Mouse (Mus musculus) heart, embryonic 10.5 days (tissue): ENCODE measurements around the gene Pitpnc1. TPM values are rescaled to one million over a fixed set of nuclear protein-coding genes. Genes with fewer than 3 reads are reported as not detected.

Source experiments
- DNase-seq: peaks from one replicate; pipeline ENCODE4 v3.0.0-alpha.2; 2017; ENCODE audit warnings: low spot score
- H3K27ac ChIP-seq: fragments of 300-500 bp; sonication (generic); 2 replicates; pipeline ENCODE4 v1.5.1; 2016; ENCODE audit warnings: mild to moderate bottlenecking
- H3K27me3 ChIP-seq: fragments of 300-500 bp; sonication (generic); 2 replicates; pipeline ENCODE4 v1.6.1; 2016; ENCODE audit warnings: mild to moderate bottlenecking; ENCODE audit not compliant: poor library complexity, insufficient read depth, severe bottlenecking
- H3K36me3 ChIP-seq: fragments of 300-500 bp; sonication (generic); 2 replicates; pipeline ENCODE4 v1.6.1; 2016; ENCODE audit warnings: mild to moderate bottlenecking, moderate library complexity
- H3K4me1 ChIP-seq: fragments of 300-500 bp; sonication (generic); 2 replicates; pipeline ENCODE4 v1.6.1; 2016; ENCODE audit warnings: mild to moderate bottlenecking
- H3K4me3 ChIP-seq: fragments of 300-500 bp; sonication (generic); 2 replicates; pipeline ENCODE4 v1.5.1; 2016; ENCODE audit warnings: mild to moderate bottlenecking, moderate library complexity
- H3K9me3 ChIP-seq: fragments of 300-500 bp; sonication (generic); 2 replicates; pipeline ENCODE4 v1.6.1; 2016; ENCODE audit warnings: mild to moderate bottlenecking, moderate library complexity
- WGBS: fragments of 180-500 bp; shearing (Covaris S2); methylation state at CpG from one replicate; pipeline ENCODE4 v1.1.7; 2016; 5-methylcytosine and 5-hydroxymethylcytosine counted together
- polyA plus RNA-seq: library from polyadenylated mRNA; unstranded; fragments of >200 nt; fragmentation: Nextera tagmentation; extraction: Ambion mirVana; gene quantifications from 2 replicates; pipeline ENCODE4 v1.2.1, GENCODE M21; 2016

Pitpnc1 gene
- polyA plus RNA-seq, 1 experiment from 2014 or later = 11.6 TPM

GRCm38 (mm10) chr11:107463251-107463681, 7.2 kb downstream of the Pitpnc1 start:
- no peaks in the 10 kb centered on the region for H3K9me3 ChIP-seq
- 58% methylated on average over 12 of the region's 12 CpGs for WGBS
- H3K27ac ChIP-seq = no peak overlapping the region
- H3K4me1 ChIP-seq = peaks cover 9% of the 10 kb centered on the region
- no peak overlapping the region for H3K4me3 ChIP-seq
- no peak for DNase-seq
- no peaks in the 10 kb centered on the region for H3K36me3 ChIP-seq
- H3K27me3 ChIP-seq = no peaks in the 10 kb centered on the region

GRCm38 (mm10) chr11:107462478-107462877, 8.0 kb downstream of the Pitpnc1 start:
- 92% methylated on average over 3 of the region's 3 CpGs for WGBS

GRCm38 (mm10) chr11:107459828-107460227, 10.7 kb downstream of the Pitpnc1 start:
- Histone ChIP-seq H3K36me3 (0 out of 2 replicates have a peak, but pooled peaks cover 2% of the 10 kb centered on the region), H3K27me3 (no peaks in the 10 kb centered on the region), H3K4me1 (peaks cover 12% of the 10 kb centered on the region), H3K4me3 (no peak overlapping the region), H3K27ac (no peak overlapping the region), H3K9me3 (no peaks in the 10 kb centered on the region)
- WGBS = 86% methylated on average over 7 of the region's 7 CpGs
- DNase-seq = no peak

More at GRCm38 (mm10) chr11:107462478-107462877, 8.0 kb downstream of the Pitpnc1 start:
- Histone ChIP-seq H3K27ac (no peak overlapping the region), H3K27me3 (no peaks in the 10 kb centered on the region), H3K4me1 (peaks cover 7% of the 10 kb centered on the region), H3K4me3 (no peak overlapping the region), H3K9me3 (no peaks in the 10 kb centered on the region), H3K36me3 (no peaks in the 10 kb centered on the region)
- DNase-seq = no peak

- Histone ChIP-seq H3K4me1 (peaks cover 17% of the 10 kb centered on the region), H3K9me3 (no peaks in the 10 kb centered on the region)
- WGBS = 83% methylated on average over 7 of the region's 7 CpGs
Measured at GRCm38 (mm10) chr11:107458986-107459385, 11.5 kb downstream of the Pitpnc1 start.

GRCm38 (mm10) chr11:107458286-107458685, 12.2 kb downstream of the Pitpnc1 start:
- Histone ChIP-seq H3K4me3 (no peak overlapping the region), H3K9me3 (no peaks in the 10 kb centered on the region), H3K4me1 (peaks cover 17% of the 10 kb centered on the region), H3K27me3 (no peaks in the 10 kb centered on the region), H3K36me3 (peaks cover 6% of the 10 kb centered on the region), H3K27ac (no peak overlapping the region)
- DNase-seq = no peak
- WGBS = 65% methylated on average over 12 of the region's 12 CpGs

More at GRCm38 (mm10) chr11:107458986-107459385, 11.5 kb downstream of the Pitpnc1 start:
- Histone ChIP-seq H3K27me3 (no peaks in the 10 kb centered on the region), H3K4me3 (no peak overlapping the region), H3K36me3 (0 out of 2 replicates have a peak, but pooled peaks cover 2% of the 10 kb centered on the region), H3K27ac (no peak overlapping the region)
- DNase-seq = no peak

- no peak overlapping the region for H3K27ac ChIP-seq
- H3K36me3 ChIP-seq = peaks cover 10% of the 10 kb centered on the region
- 92% methylated on average over 3 of the region's 3 CpGs for WGBS
- H3K27me3 ChIP-seq = no peaks in the 10 kb centered on the region
- peaks cover 17% of the 10 kb centered on the region for H3K4me1 ChIP-seq
- no peak overlapping the region for H3K4me3 ChIP-seq
- no peaks in the 10 kb centered on the region for H3K9me3 ChIP-seq
- DNase-seq = no peak
Measured at GRCm38 (mm10) chr11:107457282-107457681, 13.2 kb downstream of the Pitpnc1 start.

GRCm38 (mm10) chr11:107454546-107455462, 15.7 kb downstream of the Pitpnc1 start:
- 52% methylated on average over 19 of the region's 19 CpGs for WGBS
- no peaks in the 10 kb centered on the region for H3K9me3 ChIP-seq
- H3K4me3 ChIP-seq = no peak overlapping the region
- DNase-seq = no peak
- H3K36me3 ChIP-seq = peaks cover 10% of the 10 kb centered on the region
- peaks cover 26% of the 10 kb centered on the region for H3K4me1 ChIP-seq
- no peak overlapping the region for H3K27ac ChIP-seq
- H3K27me3 ChIP-seq = no peaks in the 10 kb centered on the region

GRCm38 (mm10) chr11:107452053-107452452, 18.4 kb downstream of the Pitpnc1 start:
- peaks cover 10% of the 10 kb centered on the region for H3K36me3 ChIP-seq
- H3K27ac ChIP-seq = no peak overlapping the region
- no peak overlapping the region for H3K4me3 ChIP-seq
- no peak for DNase-seq
- H3K4me1 ChIP-seq = peaks cover 42% of the 10 kb centered on the region
- H3K27me3 ChIP-seq = no peaks in the 10 kb centered on the region
- WGBS = 83% methylated on average over 7 of the region's 7 CpGs
- H3K9me3 ChIP-seq = no peaks in the 10 kb centered on the region

GRCm38 (mm10) chr11:107451106-107451505, 19.4 kb downstream of the Pitpnc1 start:
- DNase-seq = no peak
- peaks cover 48% of the 10 kb centered on the region for H3K4me1 ChIP-seq
- H3K4me3 ChIP-seq = no peak overlapping the region
- H3K36me3 ChIP-seq = peaks cover 8% of the 10 kb centered on the region
- 45% methylated on average over 10 of the region's 10 CpGs for WGBS
- no peaks in the 10 kb centered on the region for H3K27me3 ChIP-seq
- H3K27ac ChIP-seq = no peak overlapping the region; the same call in 1 of the 2 replicates
- no peaks in the 10 kb centered on the region for H3K9me3 ChIP-seq

- no peak overlapping the region for H3K4me3 ChIP-seq
- no peak overlapping the region for H3K27ac ChIP-seq
- peaks cover 45% of the 10 kb centered on the region for H3K4me1 ChIP-seq
- no peak for DNase-seq
- H3K27me3 ChIP-seq = no peaks in the 10 kb centered on the region
- H3K36me3 ChIP-seq = peaks cover 8% of the 10 kb centered on the region
- H3K9me3 ChIP-seq = no peaks in the 10 kb centered on the region
- 88% methylated on average over 6 of the region's 6 CpGs for WGBS
Measured at GRCm38 (mm10) chr11:107450097-107450496, 20.4 kb downstream of the Pitpnc1 start.

GRCm38 (mm10) chr11:107449169-107449910, 21.2 kb downstream of the Pitpnc1 start:
- WGBS = 60% methylated on average over 17 of the region's 17 CpGs

GRCm38 (mm10) chr11:107447915-107448314, 22.6 kb downstream of the Pitpnc1 start:
- H3K4me3 ChIP-seq = no peak overlapping the region
- WGBS = 78% methylated on average over 9 of the region's 9 CpGs
- H3K9me3 ChIP-seq = no peaks in the 10 kb centered on the region
- DNase-seq = no peak
- peaks cover 37% of the 10 kb centered on the region for H3K4me1 ChIP-seq
- no peak overlapping the region for H3K27ac ChIP-seq
- no peaks in the 10 kb centered on the region for H3K27me3 ChIP-seq
- H3K36me3 ChIP-seq = no peaks in the 10 kb centered on the region

More at GRCm38 (mm10) chr11:107449169-107449910, 21.2 kb downstream of the Pitpnc1 start:
- H3K36me3 ChIP-seq = peaks cover 8% of the 10 kb centered on the region
- H3K27me3 ChIP-seq = no peaks in the 10 kb centered on the region
- H3K9me3 ChIP-seq = no peaks in the 10 kb centered on the region
- H3K4me3 ChIP-seq = no peak overlapping the region
- peaks cover 38% of the 10 kb centered on the region for H3K4me1 ChIP-seq
- peak overlapping the region; percentile 47; the same call in 1 of the 2 replicates for H3K27ac ChIP-seq
- no peak for DNase-seq

GRCm38 (mm10) chr11:107447349-107447748, 23.1 kb downstream of the Pitpnc1 start:
- no peaks in the 10 kb centered on the region for H3K36me3 ChIP-seq
- WGBS = 62% methylated on average over 5 of the region's 5 CpGs
- no peak overlapping the region for H3K4me3 ChIP-seq
- peaks cover 37% of the 10 kb centered on the region for H3K4me1 ChIP-seq
- DNase-seq = no peak
- no peaks in the 10 kb centered on the region for H3K27me3 ChIP-seq
- H3K27ac ChIP-seq = no peak overlapping the region
- no peaks in the 10 kb centered on the region for H3K9me3 ChIP-seq
